Mouse (Mus musculus) Muller cell, postnatal 12 days (primary cell): Measurements from ENCODE around the gene Ncbp3.
A peak's percentile ranks its signal among the peaks of the same experiment; 100 is the strongest.

Source experiments
- DNase-seq: peaks from one replicate; pipeline ENCODE4 v3.0.0-alpha.2; 2015; ENCODE audit errors: inconsistent ontology term

Ncbp3 gene

DNA sequence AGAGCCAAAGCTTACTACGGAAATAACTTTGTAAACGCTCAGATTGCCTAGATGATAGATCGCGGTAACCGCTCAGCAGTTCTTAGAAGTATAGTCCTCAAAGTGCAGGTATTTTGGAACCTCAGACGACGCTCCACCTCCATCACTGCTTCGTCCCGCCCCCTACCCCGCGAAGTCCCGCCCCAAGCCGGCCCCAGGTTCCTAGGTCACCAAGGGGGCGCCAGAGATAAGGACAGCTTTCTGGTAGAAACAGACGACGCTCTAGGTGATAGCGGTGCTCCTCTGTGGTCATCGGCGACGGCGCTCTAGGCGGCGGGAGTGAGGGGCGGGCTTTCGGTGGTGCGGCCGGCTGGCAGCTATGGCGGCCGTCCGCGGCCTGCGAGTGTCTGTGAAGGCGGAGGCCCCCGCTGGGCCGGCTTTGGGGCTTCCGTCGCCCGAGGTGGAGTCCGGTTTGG is at the start of gene Ncbp3:
TSS of gene Ncbp3 (plus strand) at position 242 of the 455 bp plus-strand sequence.
- peak; percentile 98 for DNase-seq

DNA sequence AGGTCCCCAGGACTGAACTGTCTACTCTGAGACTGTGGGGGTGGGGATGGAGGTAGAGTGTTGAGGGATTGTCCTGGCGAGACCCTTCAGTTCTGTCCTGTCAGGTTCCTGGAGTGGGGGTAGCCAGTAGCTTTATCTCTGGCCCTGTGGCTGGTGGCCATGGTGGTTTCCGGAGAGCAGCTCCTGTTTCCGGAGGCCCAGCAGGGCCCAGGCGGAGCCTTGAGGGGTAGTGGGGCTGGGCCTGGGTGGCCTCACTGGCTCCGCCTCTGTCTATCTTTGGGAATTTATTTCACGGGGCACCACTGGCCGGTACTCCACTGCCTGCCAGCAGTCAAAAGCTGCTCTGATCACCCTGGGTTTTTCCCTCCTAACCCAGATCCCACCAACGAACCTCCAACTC is 48.8 kb upstream of the Ncbp3 start, which contains the start of gene P2rx1:
TSS of gene P2rx1 (plus strand) at position 333 of the 400 bp plus-strand sequence.
- DNase-seq = no peak

DNA sequence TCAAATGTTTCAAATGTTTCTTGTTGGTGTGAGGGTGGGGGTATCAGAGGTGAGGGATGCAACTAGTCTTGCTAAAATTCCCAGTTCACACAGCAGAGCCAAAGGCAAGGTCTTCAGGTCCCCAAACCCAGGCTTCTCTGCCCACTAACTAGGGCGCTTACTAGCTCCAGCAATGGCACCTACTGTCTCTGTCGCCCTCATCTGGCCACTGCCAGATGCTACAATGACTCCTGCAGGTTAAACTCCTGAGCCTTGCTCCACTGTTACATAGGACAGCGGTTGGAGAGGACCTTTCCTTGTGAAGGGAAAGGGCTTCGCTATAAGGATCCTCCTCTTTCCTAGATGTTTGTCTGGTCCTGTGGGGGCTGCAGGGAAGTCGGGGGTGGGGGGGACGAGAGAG is 46.6 kb upstream of the Ncbp3 start:
- no peak for DNase-seq

- DNase-seq = peak; percentile 78
Measured at GRCm38 (mm10) chr11:73006377-73006776, 41.2 kb upstream of the Ncbp3 start.

GRCm38 (mm10) chr11:73007113-73007512 is 40.5 kb upstream of the Ncbp3 start:
- DNase-seq = no peak

GRCm38 (mm10) chr11:73007698-73008481 is 39.7 kb upstream of the Ncbp3 start:
- peak; percentile 42 for DNase-seq

GRCm38 (mm10) chr11:73008826-73009225 is 38.8 kb upstream of the Ncbp3 start:
- no peak for DNase-seq

GRCm38 (mm10) chr11:73009531-73010274 is 37.9 kb upstream of the Ncbp3 start:
- no peak for DNase-seq

DNA sequence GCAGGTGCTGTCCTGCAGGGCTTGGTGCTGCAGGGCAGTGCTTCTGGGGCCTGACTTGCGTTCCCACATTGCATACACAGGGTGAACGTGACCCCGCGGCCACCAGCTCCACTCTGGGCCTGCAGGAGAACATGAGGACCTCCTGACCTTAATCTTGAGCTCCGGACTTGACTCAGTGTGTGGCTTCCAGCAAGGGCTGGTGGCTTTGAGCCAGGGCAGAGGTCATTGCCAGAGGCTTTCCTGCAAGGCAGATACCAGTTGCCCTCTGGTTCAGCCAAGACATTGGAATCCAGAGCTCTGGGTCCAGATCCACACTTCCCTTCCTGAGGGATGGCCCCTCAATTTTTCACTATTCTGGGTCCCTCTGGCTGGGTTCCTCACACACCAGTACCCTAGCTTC is 33.6 kb upstream of the Ncbp3 start:
- DNase-seq = no peak

- no peak for DNase-seq
Measured at GRCm38 (mm10) chr11:73014831-73015344, 32.7 kb upstream of the Ncbp3 start.

DNA sequence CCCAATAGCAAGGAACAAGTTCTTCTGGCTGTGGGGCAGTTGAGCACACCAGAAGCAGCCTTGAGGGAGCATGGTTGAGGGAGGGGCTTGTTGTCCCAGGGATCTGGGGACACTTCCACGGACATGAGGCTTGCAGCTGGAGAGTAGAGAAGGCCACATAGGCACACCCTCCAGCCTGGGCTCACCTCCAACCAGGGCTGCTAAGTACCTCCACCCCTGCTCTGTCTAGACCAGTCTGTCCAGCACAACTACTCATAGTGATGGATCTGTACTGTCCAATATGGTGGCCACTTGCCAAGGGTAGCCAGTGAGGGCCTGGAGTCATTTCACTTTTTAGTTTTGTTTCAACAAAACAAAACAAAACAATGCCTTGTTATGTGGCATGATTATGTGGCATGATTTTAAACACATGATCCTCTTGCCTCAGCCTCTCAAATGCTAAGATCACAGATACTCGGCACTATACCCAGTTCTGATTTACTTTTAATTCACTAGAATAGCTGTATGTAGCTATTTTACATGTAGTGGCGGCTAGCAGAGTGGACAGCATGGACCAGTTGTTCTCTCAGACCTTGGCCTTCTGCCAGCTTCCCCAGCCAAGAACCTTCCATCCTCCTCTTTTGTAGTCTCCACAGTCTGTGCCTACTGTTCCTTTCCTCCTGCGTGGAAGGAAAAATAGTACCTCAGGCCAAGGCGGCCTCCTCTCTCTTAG is 32.0 kb upstream of the Ncbp3 start:
- peak; percentile 36 for DNase-seq

GRCm38 (mm10) chr11:73016103-73016420 is 31.5 kb upstream of the Ncbp3 start:
- no peak for DNase-seq

- DNase-seq = peak; percentile 98
Measured at GRCm38 (mm10) chr11:73018471-73019146, 29.0 kb upstream of the Ncbp3 start, which contains the start of gene Camkk1. Gene Camkk1 (plus strand): TSS chr11:73019008.

- DNase-seq = peak; percentile 51
Measured at GRCm38 (mm10) chr11:73019147-73019795, 28.3 kb upstream of the Ncbp3 start.

DNA sequence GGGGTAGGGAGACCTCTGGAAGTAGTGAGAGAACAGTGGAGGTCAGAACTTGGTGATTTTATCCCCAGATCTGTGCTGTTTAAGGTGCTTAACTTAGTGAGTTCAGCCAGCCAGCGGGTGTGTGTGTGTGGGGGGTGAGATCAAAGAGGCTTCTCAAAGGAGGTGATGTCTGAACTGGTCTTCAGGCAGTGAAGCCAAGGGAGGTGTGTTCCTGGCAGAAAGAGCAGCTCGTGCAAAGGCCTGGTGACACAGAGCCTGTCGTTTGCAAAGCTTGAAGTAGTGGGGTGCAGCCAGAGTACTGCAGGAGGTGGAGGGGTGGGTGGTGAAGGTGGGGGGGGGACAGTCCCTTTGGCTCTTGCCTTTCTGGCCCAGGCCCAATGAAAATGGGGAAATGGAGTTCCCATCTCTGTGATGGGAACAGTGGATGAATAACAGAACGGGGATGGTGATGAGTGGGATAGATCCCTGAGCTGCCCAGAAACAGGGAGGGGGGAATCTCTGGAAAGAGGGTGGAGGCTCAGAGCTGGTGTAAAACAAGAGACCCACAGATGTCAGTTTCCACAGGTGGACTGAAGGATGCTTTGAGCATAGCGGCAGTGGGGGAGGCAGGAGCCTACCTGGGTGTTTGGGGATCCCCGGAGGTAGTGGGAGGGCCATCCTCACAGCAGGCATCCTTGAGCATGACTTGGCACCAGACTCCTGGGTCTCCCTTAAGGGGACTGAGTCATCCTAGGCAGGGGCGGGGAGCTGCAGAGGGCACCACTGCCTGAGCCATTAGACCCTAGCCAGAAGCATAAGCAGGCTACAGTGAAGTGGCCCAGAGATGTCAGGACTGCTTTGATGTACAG is 26.4 kb upstream of the Ncbp3 start:
- peak; percentile 44 for DNase-seq

- peak; percentile 75 for DNase-seq
Measured at GRCm38 (mm10) chr11:73023099-73023498, 24.5 kb upstream of the Ncbp3 start.

GRCm38 (mm10) chr11:73023827-73024226 is 23.8 kb upstream of the Ncbp3 start:
- DNase-seq = no peak

GRCm38 (mm10) chr11:73024236-73024904 is 23.2 kb upstream of the Ncbp3 start:
- DNase-seq = no peak

GRCm38 (mm10) chr11:73026961-73027360 is 20.6 kb upstream of the Ncbp3 start:
- DNase-seq = no peak
